Mouse (Mus musculus): ENCODE data around the gene Ncoa4.

DNA sequence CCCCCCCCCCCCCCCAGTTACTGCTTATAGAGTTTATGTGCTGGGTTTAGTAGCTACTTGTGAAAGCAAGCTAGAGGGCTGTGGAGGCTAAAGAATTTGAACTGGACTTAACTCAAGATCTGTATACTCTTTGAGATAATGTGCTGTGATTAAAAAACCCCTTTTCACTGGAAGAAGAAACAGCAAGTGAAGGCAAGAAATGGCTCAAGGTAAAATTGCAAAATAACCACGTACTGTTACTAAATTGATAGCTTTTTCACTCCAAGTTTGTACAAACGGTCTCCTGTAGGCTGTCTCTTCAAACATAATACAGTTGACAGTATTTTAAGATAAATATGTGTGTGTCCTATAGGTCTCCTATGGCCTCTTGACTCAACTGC is 6.4 kb downstream of the Ncoa4 start:
- no peak for TF ChIP-seq CTCF (IDR thresholded peaks at IDR 0.05; ENCODE audit: borderline replicate concordance, insufficient read depth, low read length)
- no peak for TF ChIP-seq POLR2A (IDR thresholded peaks at IDR 0.05; ENCODE audit: low read depth, low read length)

All from embryonic fibroblast, embryonic 13.5 days (primary cell).